Mouse (Mus musculus) stomach, embryonic 14.5 days (tissue): ENCODE measurements around the gene Mrc2. TPM values are rescaled to one million over a fixed set of nuclear protein-coding genes. Genes with fewer than 3 reads are reported as not detected.

Experiments
- ATAC-seq: fragments of 200-750 bp; cut with Nextera tagmentation; 2 replicates; pipeline ENCODE4 v1.8.0; 2017; ENCODE audit warnings: low read depth, moderate TSS enrichment; ENCODE audit not compliant: insufficient number of reproducible peaks, insufficient read depth, low FRiP score
- H3K27ac ChIP-seq: fragments of 300-500 bp; sonication (generic); 2 replicates; pipeline ENCODE4 v1.5.1; 2014; ENCODE audit warnings: mild to moderate bottlenecking, low read length, moderate library complexity, mixed read lengths
- H3K27me3 ChIP-seq: fragments of 300-500 bp; sonication (generic); 2 replicates; pipeline ENCODE4 v1.6.1; 2014; ENCODE audit warnings: low read length, control low read depth, mixed read lengths; ENCODE audit not compliant: control insufficient read depth, insufficient read depth
- H3K36me3 ChIP-seq: fragments of 300-500 bp; sonication (generic); 2 replicates; pipeline ENCODE4 v1.6.1; 2014; ENCODE audit warnings: mild to moderate bottlenecking, control low read depth, low read length, moderate library complexity, mixed read lengths; ENCODE audit not compliant: control insufficient read depth, insufficient read depth
- H3K4me1 ChIP-seq: fragments of 300-500 bp; sonication (generic); 2 replicates; pipeline ENCODE4 v1.6.1; 2014; ENCODE audit warnings: low read length, control low read depth, mixed read lengths; ENCODE audit not compliant: control insufficient read depth, insufficient read depth
- H3K4me2 ChIP-seq: fragments of 300-500 bp; sonication (generic); replicated peaks from 2 replicates; pipeline ENCODE4 v1.6.1; 2014; ENCODE audit warnings: low read depth, low read length, control low read depth
- H3K4me3 ChIP-seq: fragments of 300-500 bp; sonication (generic); 2 replicates; pipeline ENCODE4 v1.5.1; 2014; ENCODE audit warnings: low read depth, low read length, control low read depth
- H3K9ac ChIP-seq: fragments of 300-500 bp; sonication (generic); replicated peaks from 2 replicates; pipeline ENCODE4 v1.6.1; 2014; ENCODE audit warnings: low read depth, mild to moderate bottlenecking, control low read depth, low read length, moderate library complexity, mixed read lengths
- H3K9me3 ChIP-seq: fragments of 300-500 bp; sonication (generic); 2 replicates; pipeline ENCODE4 v1.6.1; 2016; ENCODE audit warnings: low read depth, low read length, control low read depth; ENCODE audit not compliant: control insufficient read depth
- WGBS: fragments of 180-500 bp; shearing (Covaris S2); extraction: QIAGEN DNeasy Blood & Tissue Kit; methylation state at CpG from one replicate; pipeline ENCODE4 v1.1.7; 2014; 5-methylcytosine and 5-hydroxymethylcytosine counted together
- polyA plus RNA-seq: library from polyadenylated mRNA; unstranded; fragments of >200 nt; fragmentation: Nextera tagmentation; extraction: Ambion mirVana; gene quantifications from 2 replicates; pipeline ENCODE4 v1.2.1, GENCODE M21; 2014

Gene Mrc2
- polyA plus RNA-seq, 1 experiment from 2014 or later = 10.4 TPM

GRCm38 (mm10) chr11:105363598-105364385 is 71.3 kb downstream of the Mrc2 start:
- H3K4me1 ChIP-seq = peaks cover 7% of the 10 kb centered on the region; the same call in 1 of the 2 replicates
- peak overlapping the region; percentile 49 for H3K4me2 ChIP-seq
- no peaks in the 10 kb centered on the region for H3K36me3 ChIP-seq
- no peaks in the 10 kb centered on the region for H3K27me3 ChIP-seq
- no peak for ATAC-seq
- no peaks in the 10 kb centered on the region for H3K9me3 ChIP-seq
- WGBS = 43% methylated on average over 12 of the region's 12 CpGs
- H3K27ac ChIP-seq = no peak overlapping the region
- peak overlapping the region; percentile 34; the same call in 1 of the 2 replicates for H3K4me3 ChIP-seq
- no peak overlapping the region for H3K9ac ChIP-seq

- H3K27ac ChIP-seq = no peak overlapping the region
- 35% methylated on average over 12 of the region's 12 CpGs for WGBS
- 0 out of 2 replicates have a peak overlapping the region, but pooled peaks have one; percentile 8 for H3K4me2 ChIP-seq
- ATAC-seq = no peak
- H3K27me3 ChIP-seq = no peaks in the 10 kb centered on the region
- no peaks in the 10 kb centered on the region for H3K9me3 ChIP-seq
- H3K36me3 ChIP-seq = no peaks in the 10 kb centered on the region
- peaks cover 7% of the 10 kb centered on the region; the same call in 1 of the 2 replicates for H3K4me1 ChIP-seq
- H3K4me3 ChIP-seq = no peak overlapping the region
- H3K9ac ChIP-seq = no peak overlapping the region
Observed at GRCm38 (mm10) chr11:105364386-105365065, 72.1 kb downstream of the Mrc2 start.

DNA sequence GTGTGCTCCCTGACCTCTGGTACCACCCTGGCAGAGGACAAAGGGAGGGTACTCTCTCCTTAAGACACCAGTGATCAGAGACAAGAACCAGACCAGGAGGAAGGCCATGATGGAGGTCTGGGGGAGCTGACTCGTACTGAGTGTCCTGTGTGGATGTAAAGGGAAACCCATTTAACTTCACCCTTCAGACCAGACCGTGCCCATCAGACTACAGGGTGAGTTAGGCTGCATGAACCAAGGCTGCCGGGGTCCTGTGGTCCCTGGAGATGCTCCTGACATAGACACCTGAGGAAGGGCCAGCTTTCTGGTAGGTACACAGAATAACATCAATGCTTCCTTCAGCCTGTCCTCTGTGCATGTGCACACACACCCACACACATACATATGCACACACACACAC is 73.2 kb downstream of the Mrc2 start:
- Histone ChIP-seq H3K4me1 (peaks cover 7% of the 10 kb centered on the region; the same call in 1 of the 2 replicates), H3K4me2 (no peak overlapping the region), H3K9me3 (no peaks in the 10 kb centered on the region), H3K4me3 (no peak overlapping the region), H3K36me3 (no peaks in the 10 kb centered on the region), H3K9ac (no peak overlapping the region), H3K27me3 (no peaks in the 10 kb centered on the region), H3K27ac (no peak overlapping the region)
- 82% methylated on average over 3 of the region's 3 CpGs for WGBS
- ATAC-seq = no peak

- Histone ChIP-seq H3K36me3 (no peaks in the 10 kb centered on the region), H3K9me3 (no peaks in the 10 kb centered on the region), H3K27ac (no peak overlapping the region), H3K4me2 (no peak overlapping the region), H3K4me3 (no peak overlapping the region), H3K9ac (no peak overlapping the region), H3K27me3 (no peaks in the 10 kb centered on the region), H3K4me1 (peaks cover 7% of the 10 kb centered on the region; the same call in 1 of the 2 replicates)
- peak; percentile 70; the same call in 1 of the 2 replicates for ATAC-seq
- 68% methylated on average over 3 of the region's 4 CpGs for WGBS
Observed at GRCm38 (mm10) chr11:105366051-105366450, 73.6 kb downstream of the Mrc2 start.

DNA sequence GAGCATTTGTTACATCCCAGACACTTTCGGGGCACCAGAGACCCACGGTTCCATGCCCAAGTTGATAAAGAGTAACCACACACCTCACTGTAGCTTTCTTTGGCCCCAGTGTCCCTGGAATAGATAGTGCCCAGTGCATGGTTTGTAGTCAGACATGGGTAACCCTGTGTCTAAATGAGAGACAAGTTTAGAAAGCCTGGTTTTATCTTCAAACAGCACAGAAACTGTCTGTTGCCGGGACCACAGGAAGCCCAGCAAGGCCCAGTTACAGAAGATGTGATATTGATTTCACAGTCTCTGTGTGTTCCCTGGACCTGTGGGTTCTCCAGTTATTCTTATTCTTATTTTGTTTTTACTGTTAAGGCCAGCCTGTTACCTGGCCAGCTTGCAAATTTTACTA is 74.7 kb downstream of the Mrc2 start:
- no peak for ATAC-seq
- Histone ChIP-seq H3K4me3 (no peak overlapping the region), H3K4me1 (peaks cover 7% of the 10 kb centered on the region; the same call in 1 of the 2 replicates), H3K9ac (no peak overlapping the region), H3K27ac (no peak overlapping the region), H3K9me3 (no peaks in the 10 kb centered on the region), H3K27me3 (no peaks in the 10 kb centered on the region), H3K36me3 (no peaks in the 10 kb centered on the region), H3K4me2 (no peak overlapping the region)
- 81% methylated on average over 3 of the region's 3 CpGs for WGBS

DNA sequence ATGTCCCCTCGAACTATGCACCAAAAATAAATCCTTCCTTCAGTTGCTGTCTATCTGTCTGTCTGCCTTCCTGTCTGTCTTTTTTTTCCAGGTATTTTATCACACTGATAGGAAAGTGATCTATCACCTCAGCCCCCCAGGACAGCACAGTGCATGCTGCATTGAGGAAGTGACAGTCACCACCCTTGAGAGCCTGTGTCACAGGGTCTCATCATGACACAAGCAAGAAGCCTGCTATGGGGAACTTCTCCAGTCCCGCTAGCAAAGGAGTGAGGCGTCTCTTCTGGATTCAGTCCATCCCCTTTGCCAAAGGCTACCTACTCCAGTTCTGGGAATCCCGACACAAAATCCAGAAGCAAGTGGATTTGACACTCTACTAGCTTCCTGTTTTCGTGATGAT is 76.4 kb downstream of the Mrc2 start:
- 84% methylated on average over 5 of the region's 5 CpGs for WGBS
- no peaks in the 10 kb centered on the region for H3K36me3 ChIP-seq
- ATAC-seq = no peak
- H3K4me2 ChIP-seq = no peak overlapping the region
- no peak overlapping the region for H3K27ac ChIP-seq
- no peaks in the 10 kb centered on the region for H3K9me3 ChIP-seq
- H3K4me3 ChIP-seq = no peak overlapping the region
- H3K27me3 ChIP-seq = no peaks in the 10 kb centered on the region
- no peak overlapping the region for H3K9ac ChIP-seq
- peaks cover 7% of the 10 kb centered on the region; the same call in 1 of the 2 replicates for H3K4me1 ChIP-seq

DNA sequence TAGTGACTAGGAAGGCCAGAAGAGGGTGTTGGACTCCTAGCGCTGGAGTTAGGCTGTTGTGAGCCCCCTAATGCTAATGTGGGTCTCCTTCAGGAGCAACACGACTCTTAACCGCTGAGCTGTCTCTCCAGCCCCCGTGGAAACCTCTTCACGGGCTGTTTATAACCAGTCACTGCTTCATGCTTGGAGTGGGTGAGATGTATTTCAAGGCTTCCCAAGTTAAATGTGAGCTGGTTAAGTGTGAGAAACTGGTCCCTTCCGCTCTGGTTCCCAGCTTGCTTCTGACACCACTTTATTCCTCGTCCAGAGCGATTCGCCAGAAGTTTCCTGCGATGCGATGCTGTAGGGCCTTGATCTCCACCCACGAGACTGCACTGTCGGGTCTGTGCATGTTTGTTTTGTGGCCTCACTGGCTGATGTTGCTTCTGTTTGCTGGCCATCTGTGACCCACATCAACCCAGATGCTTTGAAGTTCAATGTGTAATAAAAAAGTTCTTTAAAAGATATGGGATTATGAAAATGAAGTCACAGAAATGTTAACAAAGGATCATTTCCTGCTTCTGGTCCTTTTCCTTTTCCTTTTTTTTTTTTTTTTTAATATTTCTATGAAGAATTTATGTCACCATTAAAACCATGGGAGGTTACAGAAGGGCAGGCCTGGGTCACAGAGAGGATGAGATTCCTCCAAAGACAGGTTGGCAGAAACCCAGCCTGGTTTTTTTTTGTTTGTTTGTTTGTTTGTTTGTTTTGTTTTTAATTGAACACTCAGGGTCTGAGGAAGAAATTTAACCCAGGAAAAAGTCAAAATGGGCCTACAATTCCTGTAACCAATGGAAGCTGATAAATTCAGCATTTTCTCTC is 77.3 kb downstream of the Mrc2 start:
- H3K27ac ChIP-seq = no peak overlapping the region
- H3K27me3 ChIP-seq = no peaks in the 10 kb centered on the region
- H3K4me3 ChIP-seq = no peak overlapping the region
- peaks cover 3% of the 10 kb centered on the region; the same call in 1 of the 2 replicates for H3K4me1 ChIP-seq
- whole genome bisulfite sequencing = 86% methylated on average over 13 of the region's 13 CpGs
- no peak for ATAC-seq
- no peak overlapping the region for H3K4me2 ChIP-seq
- H3K9ac ChIP-seq = no peak overlapping the region
- H3K36me3 ChIP-seq = no peaks in the 10 kb centered on the region
- H3K9me3 ChIP-seq = no peaks in the 10 kb centered on the region

GRCm38 (mm10) chr11:105371818-105372217 is 79.4 kb downstream of the Mrc2 start:
- no peak for ATAC-seq
- H3K27me3 ChIP-seq = no peaks in the 10 kb centered on the region
- no peak overlapping the region for H3K4me2 ChIP-seq
- H3K9ac ChIP-seq = no peak overlapping the region
- WGBS = 81% methylated on average over 9 of the region's 9 CpGs
- no peaks in the 10 kb centered on the region for H3K36me3 ChIP-seq
- no peak overlapping the region for H3K4me3 ChIP-seq
- no peaks in the 10 kb centered on the region for H3K9me3 ChIP-seq
- no peaks in the 10 kb centered on the region for H3K4me1 ChIP-seq
- H3K27ac ChIP-seq = no peak overlapping the region
